Mouse (Mus musculus) spleen, postnatal 10 days (tissue): ENCODE results near the gene Sema5b.

ENCODE experiments used
- DNase-seq, 2 experiments: peaks; one replicate each; pipeline ENCODE4 v3.0.0; 2021 to 2022; ENCODE audit warnings: low spot score in 2 of 2

Gene Sema5b

DNA sequence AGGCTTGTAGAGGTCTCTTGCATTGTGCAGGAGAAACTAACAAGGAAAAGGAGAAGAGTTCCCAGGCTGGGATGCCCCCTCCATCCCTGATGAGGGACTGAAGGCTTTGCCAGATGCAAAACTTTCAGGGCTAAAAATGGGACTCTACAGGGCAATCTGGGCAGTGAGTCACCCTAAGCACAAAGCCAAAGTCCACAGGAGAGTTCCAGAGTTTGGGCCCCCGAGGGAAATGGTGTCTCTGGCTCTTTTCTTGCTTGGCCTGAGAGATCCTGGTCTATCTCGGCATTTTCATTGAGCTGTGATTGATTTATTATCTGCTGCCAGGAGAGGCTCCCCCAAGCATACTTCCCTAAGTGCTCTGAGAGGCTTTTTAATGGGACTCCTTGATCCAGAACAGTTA is 92.1 kb downstream of the Sema5b start:
- DNase-seq: no peak

DNA sequence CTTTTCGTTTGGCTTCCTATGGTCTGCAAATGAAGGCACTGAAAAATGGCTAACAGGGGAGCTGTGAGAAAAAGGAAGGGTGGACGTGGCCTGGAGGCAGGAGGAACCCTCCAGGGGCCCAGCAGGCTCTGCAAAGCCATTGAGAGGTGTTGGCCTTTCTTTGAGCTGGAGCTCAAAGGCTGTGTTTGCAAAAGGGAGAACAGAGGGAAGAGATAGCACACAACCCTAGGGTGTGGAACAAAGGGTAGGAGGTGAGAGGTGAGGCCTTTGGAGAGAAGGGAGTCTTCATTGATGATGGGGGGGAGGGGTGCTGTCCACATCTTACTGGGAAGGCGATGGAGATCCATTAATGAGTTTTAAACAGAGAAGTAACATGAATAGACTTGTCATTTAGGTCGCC is 94.0 kb downstream of the Sema5b start:
- no peak for DNase-seq

DNA sequence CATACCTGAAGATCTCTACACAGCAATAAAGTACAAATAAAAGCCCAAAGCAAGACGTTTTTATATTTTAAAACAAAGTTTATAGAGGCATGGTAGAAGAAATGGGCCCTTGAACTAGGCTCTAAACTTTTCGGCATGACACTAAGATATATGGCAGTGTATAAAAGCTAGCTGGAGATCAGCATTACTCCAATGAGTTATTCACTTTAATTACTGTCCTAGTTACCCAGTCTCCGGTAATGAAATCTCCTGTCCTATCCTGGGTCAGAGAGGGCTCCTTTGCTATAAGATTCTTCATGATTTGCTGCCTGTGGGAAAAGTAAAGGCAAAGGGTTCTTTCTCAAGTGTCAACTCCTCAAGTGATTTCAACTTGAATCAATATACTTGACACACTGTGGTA is 98.6 kb downstream of the Sema5b start:
- DNase-seq: no peak

DNA sequence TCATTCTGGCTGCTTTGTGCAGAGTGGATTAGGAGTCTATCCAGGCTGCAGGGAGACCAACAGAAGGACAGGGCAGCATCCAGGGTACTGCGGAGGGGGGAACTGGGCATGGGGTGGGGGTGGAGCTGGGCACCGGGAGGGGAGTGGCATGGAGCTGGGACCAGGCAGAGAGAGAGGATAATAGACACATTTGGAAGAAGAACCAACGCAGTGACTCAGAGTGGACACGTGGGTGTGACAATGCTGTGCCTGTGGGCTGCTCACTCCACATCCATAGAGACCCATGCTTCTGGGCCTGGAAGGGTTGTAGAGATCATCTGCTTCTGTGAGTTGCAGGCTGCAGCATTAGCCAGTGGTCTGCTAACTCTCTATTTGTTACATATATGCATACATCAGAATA is 107.9 kb downstream of the Sema5b start:
- no peak for DNase-seq

DNA sequence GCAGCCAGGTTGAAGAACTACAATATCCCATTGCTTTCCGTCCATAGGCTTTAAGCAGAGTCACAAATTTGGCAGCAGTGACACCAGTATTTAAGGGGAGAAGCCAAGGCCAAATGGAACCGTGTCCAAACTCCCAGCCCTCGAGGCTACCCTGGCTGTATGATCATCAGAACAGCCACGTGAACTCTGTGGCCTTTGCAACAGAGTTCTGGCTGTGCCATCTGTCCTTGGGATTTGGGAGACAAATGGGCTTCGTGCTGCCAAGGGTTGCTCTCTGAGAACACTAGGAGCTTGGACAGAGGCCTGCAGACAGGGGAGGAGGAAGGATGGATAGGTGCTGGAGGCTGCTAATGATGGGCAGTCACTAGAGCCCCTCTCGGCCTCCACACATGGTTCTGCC is 111.3 kb downstream of the Sema5b start:
- no peak for DNase-seq

DNA sequence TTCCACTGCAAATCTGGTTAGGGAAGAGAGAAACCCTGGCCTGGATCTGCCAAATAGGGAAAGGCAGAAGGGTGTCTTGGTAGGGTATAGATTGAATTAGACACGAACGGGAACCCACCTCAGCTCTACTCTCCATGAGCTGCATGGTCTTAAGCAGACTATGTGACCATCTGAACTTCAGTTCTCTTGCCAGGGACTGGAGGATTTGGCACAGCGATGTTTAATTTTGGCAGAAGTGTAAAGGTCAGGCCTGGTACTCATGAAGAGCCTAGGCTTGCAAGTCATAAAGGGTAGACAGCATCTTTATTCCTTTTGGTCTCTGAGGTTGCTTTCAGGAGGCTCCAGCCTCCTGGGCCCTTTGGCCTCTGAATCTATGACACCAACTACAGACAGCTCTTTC is 111.8 kb downstream of the Sema5b start:
- no peak for DNase-seq

DNA sequence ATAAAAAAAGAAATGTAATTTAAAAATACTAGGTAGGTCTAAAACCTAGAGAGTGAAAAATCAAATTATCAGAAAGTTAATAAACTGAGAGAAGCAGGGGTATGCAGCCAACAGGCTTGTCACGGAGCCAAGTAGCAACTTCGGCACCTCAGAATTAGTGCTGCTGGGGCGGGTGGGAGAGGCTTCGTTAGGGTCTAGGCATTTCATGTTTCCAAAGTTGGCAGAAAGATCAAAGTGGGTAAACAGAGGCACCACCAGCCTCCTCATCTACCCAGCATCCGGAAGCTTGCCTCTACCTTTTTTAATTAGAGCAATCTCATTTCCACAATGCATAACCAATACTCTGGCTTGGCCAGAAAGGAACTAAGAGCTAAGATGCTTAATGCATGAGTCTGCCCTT is 113.0 kb downstream of the Sema5b start:
- no peak for DNase-seq

DNA sequence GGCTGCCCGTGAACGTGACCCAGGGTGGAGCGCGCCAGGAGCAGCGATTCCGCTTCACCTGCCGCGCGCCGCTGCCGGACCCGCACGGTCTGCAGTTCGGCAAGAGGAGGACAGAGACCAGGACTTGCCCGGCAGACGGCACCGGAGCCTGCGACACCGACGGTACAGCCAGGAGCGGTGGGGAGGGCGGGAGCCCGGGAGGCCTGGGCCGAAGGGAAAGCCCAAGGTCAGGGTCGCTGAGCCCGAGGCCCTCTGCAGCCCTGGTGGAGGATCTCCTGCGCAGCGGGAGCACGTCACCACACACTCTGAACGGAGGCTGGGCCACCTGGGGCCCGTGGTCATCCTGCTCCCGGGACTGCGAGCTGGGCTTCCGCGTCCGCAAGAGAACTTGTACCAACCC is 119.3 kb downstream of the Sema5b start:
- DNase-seq: no peak

DNA sequence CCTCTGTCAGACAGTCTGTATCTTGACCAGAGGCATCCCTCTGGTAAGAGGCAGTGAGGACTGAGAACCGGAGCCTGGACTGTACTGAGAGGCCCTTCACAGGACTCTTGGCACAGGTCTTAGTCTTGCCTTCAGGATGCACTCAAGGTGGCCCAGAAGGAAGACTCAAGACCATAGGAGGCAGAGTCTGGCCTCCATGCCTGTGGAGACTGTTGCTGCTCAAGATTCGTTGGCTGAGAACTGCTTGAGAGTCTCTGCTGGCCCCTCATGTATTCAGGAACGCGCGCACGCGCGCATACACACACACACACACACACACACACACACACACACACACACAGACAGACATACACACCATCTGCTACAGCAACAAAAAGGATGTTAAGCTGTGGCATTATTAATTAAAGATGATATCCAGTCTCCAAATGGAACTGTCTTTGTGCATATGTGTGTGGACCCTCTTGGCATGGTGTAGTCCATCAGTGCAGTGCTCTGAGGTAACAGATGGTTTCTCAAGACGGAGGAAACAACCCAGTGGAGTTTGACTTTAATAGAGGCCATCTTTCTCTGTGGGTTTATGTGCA is 123.0 kb downstream of the Sema5b start:
- no peak for DNase-seq

DNA sequence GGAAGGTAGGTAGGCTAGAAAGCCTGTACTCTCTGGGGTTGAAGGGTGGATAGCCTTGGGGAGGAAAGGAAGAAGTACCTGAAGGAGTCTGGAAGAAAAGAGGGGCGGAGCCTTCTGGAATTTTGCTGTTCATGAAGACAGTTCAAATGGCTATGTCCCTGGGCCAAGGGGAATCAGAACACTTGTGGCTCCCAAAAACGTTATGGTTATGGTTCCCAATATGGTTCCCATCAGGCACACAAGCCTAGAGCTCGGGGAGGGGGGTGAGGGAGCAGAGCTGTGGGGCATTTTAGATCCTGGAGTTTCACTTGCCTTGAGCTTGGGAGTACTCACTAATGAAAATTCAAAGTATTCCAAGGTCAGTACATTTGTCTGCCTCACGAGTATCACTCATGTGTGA is 123.9 kb downstream of the Sema5b start:
- no peak for DNase-seq

DNA sequence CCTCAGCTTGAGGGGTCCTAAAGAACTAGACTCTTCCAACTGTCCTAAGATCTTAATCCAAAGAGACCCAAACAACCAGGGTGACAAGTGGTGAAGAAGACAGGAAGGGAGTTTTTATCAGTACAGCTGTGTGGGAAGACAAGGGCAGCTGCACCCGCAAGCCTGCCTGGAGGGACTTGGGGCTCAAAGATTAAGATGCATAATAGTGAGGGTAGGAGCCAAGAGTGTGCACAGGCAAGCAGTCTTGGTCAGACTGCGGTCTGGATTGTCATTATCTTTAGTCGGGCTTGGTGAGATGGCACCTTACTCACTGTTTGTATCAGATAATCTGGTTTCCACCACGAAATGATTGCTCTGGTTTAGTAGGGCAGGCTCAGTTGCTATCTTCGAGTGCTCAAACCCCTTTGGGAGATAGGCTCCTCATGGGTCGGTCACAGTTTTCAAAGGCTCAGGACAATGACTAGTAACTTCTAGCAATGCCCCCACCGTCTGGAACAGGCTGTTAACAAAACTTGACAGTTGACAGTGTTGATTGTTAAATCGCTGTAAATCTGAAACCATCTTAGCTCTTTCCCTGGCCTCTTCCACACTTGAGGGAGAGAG is 136.7 kb downstream of the Sema5b start:
- no peak for DNase-seq

DNA sequence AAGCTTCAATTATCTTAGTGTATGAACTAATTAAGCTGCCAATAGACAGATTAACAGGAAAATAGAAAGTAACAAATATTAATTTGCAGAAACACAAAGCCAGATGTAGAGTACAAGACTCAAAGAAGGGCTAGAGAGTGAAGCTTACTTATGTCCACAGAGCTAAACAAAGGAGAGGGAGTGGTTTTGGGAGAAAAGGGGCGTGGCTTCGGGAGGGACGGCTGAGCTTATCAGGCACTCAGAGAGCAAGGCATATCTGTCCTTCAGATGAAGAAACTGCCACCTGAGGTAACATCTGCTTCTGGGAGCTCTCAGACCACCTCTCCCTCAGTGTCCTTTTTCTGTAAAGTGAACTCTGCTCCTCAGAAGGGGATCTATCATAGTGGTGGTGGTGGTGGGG is 137.5 kb downstream of the Sema5b start:
- no peak for DNase-seq

DNA sequence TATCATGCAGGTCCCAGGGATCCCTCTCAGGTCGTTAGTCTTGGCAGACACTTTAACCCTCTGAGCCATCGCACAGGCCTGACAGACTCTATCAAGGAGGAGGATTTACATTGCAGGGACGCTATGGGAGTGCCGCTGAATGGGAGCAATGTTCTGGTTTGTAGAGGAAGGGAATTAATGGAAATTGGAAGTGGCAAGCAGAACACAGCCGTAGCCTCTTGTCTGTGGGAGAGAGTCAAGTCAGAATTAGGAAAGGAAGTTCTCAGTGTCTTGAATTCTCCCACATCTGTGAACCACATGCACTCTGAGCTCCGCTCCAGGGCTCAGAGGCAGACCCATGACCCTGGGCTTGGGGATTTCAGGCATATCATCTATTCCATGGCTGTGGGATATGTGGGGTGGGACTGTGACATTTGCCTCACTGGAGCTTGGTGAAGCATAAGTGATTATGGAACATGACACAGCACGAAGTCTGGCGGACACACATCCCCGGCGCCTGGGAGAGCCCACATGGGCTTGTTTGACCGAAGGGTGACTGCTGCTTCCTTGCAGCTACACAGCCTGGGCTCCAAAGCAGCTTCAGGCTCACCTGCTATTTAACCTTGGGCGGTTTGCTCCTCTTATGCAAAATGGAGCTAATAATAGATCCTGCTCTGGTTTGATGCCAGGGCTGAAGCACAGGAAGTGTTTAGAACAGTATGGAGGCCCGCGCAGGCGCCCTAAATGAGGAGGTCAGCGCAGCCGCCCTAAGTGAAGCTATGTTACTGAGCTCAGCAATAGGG is 140.6 kb downstream of the Sema5b start:
- DNase-seq: no peak

DNA sequence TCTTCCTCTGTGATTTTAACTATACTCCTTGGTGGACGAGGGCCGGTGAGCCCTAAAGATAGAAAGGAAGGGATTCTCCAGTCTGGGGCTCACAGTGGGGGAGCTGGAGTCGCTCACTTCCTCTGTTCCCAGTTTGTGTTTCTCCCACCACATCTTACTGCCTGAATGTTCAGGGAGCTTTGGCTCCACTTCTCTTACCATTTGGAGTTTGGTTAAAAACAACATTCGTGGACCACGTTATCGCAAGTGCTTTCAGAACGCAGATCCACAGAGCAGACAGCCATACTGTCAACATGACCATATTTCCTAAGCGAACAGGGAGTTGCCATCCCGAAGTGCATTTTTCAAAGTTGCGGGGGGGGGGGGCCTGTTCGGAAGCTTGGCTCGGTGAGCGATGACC is 144.1 kb downstream of the Sema5b start:
- DNase-seq: no peak

DNA sequence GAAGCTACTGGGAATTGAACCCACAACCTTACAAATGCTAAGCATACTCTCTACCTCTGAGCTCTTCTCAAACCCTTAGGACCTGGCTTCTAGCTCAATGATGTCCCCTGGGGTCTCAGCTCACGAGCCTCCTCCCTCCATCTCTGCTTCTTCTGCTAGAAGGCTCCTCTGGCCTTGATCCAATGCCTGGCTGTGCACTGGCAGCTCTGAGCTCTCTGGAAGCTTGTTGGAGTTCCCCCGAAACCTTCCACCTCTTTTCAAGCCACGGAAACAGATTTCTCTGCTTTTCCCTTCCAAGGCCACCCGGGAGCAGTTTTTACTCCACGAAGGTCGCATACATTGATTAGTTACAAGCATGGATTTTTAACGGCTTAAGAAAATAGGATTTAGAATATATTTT is 145.5 kb downstream of the Sema5b start:
- DNase-seq: no peak

DNA sequence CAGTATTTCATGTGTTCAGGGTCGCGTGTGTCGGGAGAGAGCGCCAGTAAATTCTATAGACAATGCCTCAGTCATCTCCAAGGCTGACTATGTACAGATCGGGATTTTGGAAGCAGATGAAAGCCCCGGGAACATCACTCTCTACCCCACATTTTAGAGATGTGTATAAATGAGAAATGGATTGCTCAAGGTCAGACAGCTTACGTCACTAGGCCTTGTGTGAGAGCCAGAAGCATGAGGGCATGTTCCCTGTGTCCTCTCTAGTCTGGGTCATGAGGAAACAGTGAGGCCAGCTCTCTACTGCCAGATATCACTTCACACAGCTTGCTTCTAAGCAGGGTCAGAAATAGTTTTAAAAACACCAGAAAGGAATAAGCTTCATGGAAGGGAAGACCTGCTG is 150.7 kb downstream of the Sema5b start:
- no peak for DNase-seq

DNA sequence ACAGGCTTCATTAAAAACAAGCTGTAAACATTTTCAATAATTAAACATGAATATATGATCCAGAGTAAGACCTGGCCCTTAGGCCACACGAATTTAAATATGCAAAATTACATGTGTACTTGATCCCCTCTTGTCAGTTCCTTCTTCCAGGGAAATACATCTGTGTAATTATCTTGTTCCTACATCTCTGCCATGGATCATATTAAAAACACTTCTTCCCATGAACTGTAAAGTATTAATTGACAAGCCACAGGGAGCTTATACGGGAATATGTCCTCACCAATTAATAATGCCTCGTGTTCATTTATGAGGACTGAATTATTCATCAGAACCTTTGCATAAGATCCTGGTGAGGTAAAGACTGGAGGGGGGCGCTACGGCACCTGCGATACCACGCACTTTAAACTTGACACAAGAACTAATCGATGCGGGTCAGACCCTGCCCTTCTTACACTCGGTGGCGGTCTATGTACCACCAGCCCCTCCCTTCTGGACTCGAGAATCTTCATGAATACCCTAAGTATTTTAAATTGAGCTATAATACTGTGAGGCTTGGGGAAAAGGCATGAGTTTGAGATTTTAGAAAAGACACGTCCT is 153.4 kb downstream of the Sema5b start:
- no peak for DNase-seq

DNA sequence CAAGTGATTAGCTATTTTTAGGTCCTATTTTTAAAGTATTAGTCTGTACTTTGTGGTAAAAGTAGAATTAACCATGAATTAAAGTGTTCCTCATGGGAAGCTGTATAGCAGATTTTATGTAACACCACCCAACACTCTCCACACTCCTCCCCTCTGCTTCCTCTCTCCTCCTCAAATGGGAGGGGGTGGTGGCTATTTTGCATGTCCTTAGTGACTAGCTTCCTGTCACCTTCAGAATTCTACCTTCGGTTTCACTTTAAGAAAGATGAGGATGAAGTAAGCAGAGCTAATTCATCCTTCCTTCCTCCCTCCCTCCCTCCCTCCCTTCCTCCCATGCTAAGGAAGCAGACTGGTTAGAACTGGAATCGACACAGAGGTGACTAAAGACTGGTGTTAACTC is 155.2 kb downstream of the Sema5b start:
- DNase-seq: no peak

DNA sequence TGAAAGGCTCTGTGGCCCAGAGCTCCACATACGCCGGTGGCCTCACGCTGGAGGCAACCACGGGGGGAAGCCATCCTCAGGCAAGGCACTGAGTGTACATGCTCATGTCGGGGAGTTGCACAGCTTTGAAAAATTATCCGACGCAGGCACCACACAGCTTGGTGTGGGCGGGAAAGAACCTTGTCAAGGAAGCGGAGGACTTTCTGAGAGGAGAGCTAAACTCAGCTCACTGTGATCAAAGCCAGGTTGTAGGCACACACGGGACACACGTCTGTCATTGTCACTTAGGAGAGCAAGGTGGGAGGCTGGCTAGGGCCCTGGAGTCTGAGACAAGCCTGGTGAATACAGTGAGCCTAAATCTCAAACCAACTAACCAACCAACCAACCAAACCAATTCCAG is 160.9 kb downstream of the Sema5b start:
- no peak for DNase-seq

DNA sequence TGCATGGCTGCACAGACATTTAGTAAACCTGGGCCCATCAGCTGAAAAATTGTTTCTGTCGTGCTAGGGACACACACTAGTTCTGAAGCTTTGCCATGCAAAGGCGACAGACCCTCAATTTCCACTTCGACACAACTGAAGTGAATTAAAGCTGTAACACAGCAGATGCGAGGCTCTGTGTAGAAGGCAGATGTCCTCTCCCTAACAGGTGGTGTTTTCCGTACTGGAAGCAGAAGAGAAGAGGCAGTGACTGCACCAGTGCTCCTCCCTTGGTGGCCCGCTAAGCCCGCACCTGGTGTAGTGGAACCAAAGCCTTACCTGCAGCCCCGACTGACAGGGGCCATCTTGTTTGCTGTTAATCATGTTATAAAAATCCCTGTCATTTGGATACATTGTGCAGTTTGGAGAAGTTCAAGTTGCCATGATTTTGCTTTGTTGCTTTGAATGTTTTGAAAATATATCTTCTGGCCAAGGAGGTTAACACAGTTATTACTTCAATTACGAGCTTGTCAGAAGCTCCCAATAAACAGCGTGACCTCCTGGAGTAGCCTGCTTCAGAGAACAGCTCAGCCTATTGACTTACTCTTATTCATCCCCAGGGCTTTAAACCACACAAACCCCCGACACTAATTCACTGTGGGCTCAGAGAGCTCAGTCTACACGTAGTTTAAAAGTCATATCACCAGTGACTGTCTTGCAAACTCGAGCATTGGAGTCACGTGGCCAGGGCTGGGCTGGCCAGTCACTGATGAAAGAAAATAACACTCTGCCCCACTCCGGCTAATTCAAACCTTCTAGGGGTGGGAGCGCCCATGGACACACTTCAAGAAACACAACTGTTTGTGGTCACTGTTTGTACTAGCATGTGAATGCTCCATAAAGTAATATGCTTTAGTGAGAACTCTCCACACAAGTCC is 163.1 kb downstream of the Sema5b start:
- DNase-seq: no peak

DNA sequence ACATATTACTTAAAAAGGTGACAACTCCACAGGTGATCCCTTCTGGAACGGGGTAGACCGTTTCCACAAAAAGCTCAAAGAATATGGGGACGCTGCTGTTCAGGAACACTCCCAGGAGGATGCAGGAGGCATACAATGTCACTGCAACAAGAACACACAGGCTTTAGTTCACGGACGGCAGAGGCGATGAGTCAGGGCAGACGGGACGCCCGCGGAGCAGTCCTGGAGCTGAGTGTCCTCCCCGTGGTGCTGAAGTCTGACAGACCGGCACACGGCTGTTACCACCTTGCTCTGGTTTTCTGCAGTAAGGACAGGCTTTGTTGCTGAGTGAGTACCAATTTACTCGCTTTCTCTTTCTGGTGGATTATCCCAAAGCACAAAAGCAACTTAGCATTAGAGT is 163.9 kb downstream of the Sema5b start:
- no peak for DNase-seq

DNA sequence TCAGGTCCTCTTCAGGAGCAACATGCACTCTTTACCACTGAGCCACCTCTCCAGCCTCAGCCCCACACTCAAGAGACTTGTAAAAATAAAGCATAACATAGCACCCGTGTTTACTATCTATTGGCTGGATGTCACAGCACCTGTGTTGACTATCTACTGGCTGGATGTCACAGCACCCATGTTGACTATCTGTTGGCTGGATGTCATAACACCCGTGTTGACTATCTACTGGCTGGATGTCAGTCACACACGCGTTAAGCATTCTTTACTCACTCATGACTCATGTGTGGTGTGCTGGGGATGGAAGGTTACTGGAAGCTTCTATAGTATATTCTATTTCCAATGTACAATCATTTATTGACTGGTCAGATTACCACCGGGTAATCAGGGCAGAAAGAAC is 166.1 kb downstream of the Sema5b start:
- no peak for DNase-seq
